Mouse (Mus musculus): ENCODE measurements at regions not wholly inside any gene's neighbourhood (a gene's known extent, or its start where the extent isn't known, plus 50 kb on each side); places are given as distances from the start of the nearest gene placed in this dataset.
A peak's percentile ranks its signal among the peaks of the same experiment; 100 is the strongest.

DNA sequence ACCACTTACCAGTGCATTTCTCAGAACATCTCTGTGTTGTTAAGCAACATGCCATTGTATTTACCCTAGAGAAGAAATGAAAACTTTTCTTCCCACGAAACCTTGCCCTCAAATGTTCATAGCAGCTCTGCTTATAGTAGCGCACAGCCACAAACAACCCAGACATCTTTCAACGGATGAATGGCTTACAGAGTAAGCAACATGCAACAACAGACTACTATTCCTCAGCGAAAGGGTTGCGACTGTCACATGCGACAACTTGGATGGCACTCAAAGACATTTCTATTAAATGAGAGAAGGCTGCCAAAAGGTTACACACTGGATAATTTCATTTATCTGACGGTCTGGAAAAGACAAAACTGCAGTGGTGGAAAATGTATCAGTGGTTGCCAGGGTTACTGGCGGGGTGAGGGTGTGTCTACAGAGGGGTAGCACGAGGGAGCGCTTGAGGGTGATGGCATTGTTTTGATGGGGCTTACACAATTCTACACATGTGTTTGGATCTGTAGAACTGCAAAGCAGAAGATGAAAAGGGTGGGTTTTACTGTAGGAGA, 101.0 kb upstream of the 1600014C23Rik start:
- 84% methylated on average over 10 of the region's 10 CpGs for WGBS
- Histone ChIP-seq H3K4me1 (peaks cover 15% of the 10 kb centered on the region), H3K4me2 (no peak overlapping the region), H3K27me3 (no peaks in the 10 kb centered on the region; the same call in 1 of the 2 replicates), H3K36me3 (no peaks in the 10 kb centered on the region), H3K4me3 (replicated peaks) (no peak overlapping the region), H3K9me3 (replicated peaks) (peaks cover 7% of the 10 kb centered on the region; the same call in 1 of the 2 replicates), H3K27ac (no peak overlapping the region), H3K9ac (no peak overlapping the region)
- no peak for ATAC-seq (replicated peaks; ENCODE audit: low FRiP score)

DNA sequence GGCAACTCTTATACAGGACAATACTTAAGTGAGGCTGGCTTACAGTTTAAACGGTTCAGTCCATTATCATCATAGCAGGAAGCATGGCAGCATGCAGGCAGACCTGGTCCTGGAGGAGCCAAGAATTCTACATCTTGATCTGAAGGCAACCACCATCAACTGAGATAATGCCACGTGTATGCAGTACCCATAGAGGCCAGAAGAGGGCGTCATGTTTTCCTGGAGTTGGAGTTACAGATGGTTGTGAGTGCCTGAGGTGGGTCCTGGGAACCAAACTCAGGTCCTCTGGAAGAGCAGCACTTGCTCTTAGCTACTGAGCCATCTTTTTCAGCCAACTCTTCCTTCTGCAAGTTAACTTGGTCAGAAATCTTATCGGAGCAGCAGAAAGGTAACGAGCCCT, 96.7 kb upstream of the 1600014C23Rik start:
- H3K4me1 ChIP-seq = peaks cover 8% of the 10 kb centered on the region
- no peak overlapping the region for H3K4me2 ChIP-seq
- no peaks in the 10 kb centered on the region for H3K36me3 ChIP-seq
- H3K9me3 ChIP-seq (replicated peaks) = peaks cover 7% of the 10 kb centered on the region; the same call in 1 of the 2 replicates
- no peak overlapping the region for H3K27ac ChIP-seq
- ATAC-seq (replicated peaks; ENCODE audit: low FRiP score) = no peak
- no peaks in the 10 kb centered on the region for H3K27me3 ChIP-seq
- H3K9ac ChIP-seq = no peak overlapping the region
- no peak overlapping the region for H3K4me3 ChIP-seq (replicated peaks)
- 87% methylated on average over 5 of the region's 5 CpGs for WGBS

DNA sequence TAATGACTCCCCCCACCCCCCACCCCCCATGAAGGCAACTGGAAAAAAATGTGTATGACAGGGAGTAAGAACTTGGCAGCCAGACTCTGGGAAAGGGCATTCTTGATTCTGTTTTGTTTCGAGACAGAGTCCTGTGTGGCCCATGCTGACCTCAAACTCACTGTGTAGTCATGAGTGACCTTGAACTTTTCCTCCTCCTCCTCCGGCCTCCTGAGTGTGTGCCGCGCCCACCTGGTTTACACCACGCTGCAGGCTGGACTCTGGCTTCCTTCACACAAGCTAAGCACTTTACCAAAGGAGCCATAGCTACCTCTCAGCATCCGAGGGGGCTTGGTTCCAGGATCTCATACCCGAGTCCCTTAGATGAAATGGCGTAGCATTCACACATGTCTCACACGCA, 95.9 kb upstream of the 1600014C23Rik start:
- ATAC-seq (replicated peaks; ENCODE audit: low FRiP score) = no peak
- H3K4me2 ChIP-seq = no peak overlapping the region
- no peak overlapping the region for H3K9ac ChIP-seq
- no peak overlapping the region for H3K4me3 ChIP-seq (replicated peaks)
- no peaks in the 10 kb centered on the region for H3K27me3 ChIP-seq
- peaks cover 10% of the 10 kb centered on the region for H3K4me1 ChIP-seq
- no peak overlapping the region for H3K27ac ChIP-seq
- H3K36me3 ChIP-seq = no peaks in the 10 kb centered on the region
- WGBS = 68% methylated on average over 9 of the region's 9 CpGs
- H3K9me3 ChIP-seq (replicated peaks) = peaks cover 7% of the 10 kb centered on the region; the same call in 1 of the 2 replicates

DNA sequence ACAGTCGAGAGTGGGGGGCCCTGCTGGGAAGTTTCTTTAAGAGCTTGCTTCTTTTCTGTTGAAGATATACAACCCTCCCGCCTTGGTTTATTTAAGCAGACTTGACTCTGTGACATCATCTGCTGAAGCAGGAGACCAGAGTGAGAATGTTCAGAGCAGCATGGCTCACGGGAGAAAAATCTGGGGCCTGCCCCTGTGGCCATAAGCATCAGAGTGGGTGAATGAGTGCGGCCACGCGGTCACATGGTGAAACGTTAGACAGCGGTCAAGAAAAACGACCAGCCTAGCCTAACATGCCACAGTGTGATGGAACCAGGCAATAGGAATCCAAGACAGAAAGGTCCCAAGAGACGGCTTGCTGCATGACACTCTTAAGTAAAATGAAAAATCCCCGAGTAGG, 95.2 kb upstream of the 1600014C23Rik start:
- no peak overlapping the region for H3K4me3 ChIP-seq (replicated peaks)
- no peak for ATAC-seq (replicated peaks; ENCODE audit: low FRiP score)
- WGBS = 62% methylated on average over 11 of the region's 11 CpGs

DNA sequence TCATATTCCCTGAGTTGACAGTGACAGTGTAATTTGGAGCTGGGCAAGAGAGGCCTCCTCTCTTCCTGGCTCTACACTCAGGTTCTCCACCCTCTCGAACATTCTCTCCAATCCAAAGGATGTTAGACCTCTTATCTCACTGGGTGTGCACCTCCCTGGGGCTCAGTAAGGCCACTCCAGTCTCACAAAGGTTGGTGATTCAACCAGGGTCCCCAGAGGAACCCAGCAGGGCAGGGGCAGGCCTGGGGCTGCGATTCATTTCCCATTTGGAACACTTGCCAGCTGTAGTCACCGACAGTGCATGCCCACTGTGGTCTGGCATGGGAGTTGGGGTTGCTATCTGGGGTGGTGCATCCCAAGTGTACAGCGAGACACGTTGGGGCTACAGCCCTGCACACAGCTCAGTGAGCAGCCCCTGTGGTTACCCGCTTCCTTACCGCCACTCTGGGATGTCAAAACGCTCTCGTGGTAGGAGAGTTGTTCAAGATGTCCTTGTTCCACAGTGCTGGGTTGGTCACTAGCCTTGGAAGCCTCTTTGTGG, 94.7 kb upstream of the 1600014C23Rik start:
- peaks cover 10% of the 10 kb centered on the region for H3K4me1 ChIP-seq
- H3K27ac ChIP-seq = no peak overlapping the region
- no peak for ATAC-seq (replicated peaks; ENCODE audit: low FRiP score)
- H3K36me3 ChIP-seq = no peaks in the 10 kb centered on the region
- H3K4me2 ChIP-seq = no peak overlapping the region
- no peak overlapping the region for H3K9ac ChIP-seq
- peaks cover 7% of the 10 kb centered on the region; the same call in 1 of the 2 replicates for H3K9me3 ChIP-seq (replicated peaks)
- H3K27me3 ChIP-seq = no peaks in the 10 kb centered on the region
- WGBS = 81% methylated on average over 9 of the region's 9 CpGs
- no peak overlapping the region for H3K4me3 ChIP-seq (replicated peaks)

More for the DNA sequence above, 95.2 kb upstream of the 1600014C23Rik start:
- Histone ChIP-seq H3K9me3 (replicated peaks) (peaks cover 7% of the 10 kb centered on the region; the same call in 1 of the 2 replicates), H3K4me1 (peaks cover 10% of the 10 kb centered on the region), H3K4me2 (no peak overlapping the region), H3K9ac (no peak overlapping the region), H3K36me3 (no peaks in the 10 kb centered on the region), H3K27ac (no peak overlapping the region), H3K27me3 (no peaks in the 10 kb centered on the region)

DNA sequence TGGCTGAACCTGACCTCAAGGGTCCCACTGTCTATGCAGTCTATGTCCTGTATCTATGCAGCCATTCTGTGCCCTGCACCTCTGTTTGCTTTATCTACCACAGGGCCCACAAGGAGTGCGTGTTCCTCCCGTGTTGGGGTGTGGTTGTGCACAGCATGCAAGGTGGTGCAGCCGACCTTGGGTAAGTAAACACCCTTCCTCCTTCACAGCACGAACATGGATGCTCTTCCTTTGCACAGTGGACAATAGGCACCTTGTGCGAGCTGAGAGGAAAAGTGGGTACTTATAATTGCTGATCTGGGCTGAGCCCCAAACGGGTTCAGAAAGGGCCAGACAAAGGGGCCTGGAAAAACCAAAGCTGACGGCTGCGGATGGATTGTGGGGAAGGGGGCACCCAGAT, 91.3 kb upstream of the 1600014C23Rik start:
- WGBS = 62% methylated on average over 8 of the region's 8 CpGs
- H3K4me3 ChIP-seq (replicated peaks) = no peak overlapping the region
- H3K4me1 ChIP-seq = peaks cover 16% of the 10 kb centered on the region
- no peaks in the 10 kb centered on the region for H3K27me3 ChIP-seq
- no peaks in the 10 kb centered on the region for H3K36me3 ChIP-seq
- ATAC-seq (replicated peaks; ENCODE audit: low FRiP score) = no peak
- no peak overlapping the region for H3K4me2 ChIP-seq
- 0 out of 2 replicates have a peak, but pooled peaks cover under 1% of the 10 kb centered on the region for H3K9me3 ChIP-seq (replicated peaks)
- no peak overlapping the region for H3K27ac ChIP-seq
- H3K9ac ChIP-seq = no peak overlapping the region

DNA sequence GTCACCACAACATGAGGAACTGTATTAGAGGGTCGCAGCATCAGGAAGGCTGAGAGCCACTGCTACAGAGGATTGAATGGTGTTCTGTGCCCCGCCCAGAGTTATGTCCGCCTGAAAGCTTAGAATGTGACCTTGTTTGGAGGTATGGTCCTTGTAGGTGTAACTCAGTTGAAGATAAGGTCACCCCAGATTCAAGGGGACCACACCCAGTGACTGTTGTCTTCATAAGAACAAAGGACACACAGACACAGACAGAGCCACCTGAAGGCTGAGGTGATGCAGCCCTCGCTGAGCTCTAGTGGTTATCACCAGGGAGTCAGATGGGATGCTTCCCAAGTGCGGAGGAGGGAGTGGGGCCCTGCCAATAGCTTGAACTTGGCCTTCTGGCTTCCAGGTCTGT, 89.9 kb upstream of the 1600014C23Rik start:
- Histone ChIP-seq H3K9ac (no peak overlapping the region), H3K27ac (no peak overlapping the region), H3K4me2 (no peak overlapping the region), H3K9me3 (replicated peaks) (no peaks in the 10 kb centered on the region), H3K4me3 (replicated peaks) (no peak overlapping the region), H3K36me3 (no peaks in the 10 kb centered on the region), H3K4me1 (peaks cover 16% of the 10 kb centered on the region), H3K27me3 (no peaks in the 10 kb centered on the region)
- WGBS = 79% methylated on average over 5 of the region's 5 CpGs
- no peak for ATAC-seq (replicated peaks; ENCODE audit: low FRiP score)

DNA sequence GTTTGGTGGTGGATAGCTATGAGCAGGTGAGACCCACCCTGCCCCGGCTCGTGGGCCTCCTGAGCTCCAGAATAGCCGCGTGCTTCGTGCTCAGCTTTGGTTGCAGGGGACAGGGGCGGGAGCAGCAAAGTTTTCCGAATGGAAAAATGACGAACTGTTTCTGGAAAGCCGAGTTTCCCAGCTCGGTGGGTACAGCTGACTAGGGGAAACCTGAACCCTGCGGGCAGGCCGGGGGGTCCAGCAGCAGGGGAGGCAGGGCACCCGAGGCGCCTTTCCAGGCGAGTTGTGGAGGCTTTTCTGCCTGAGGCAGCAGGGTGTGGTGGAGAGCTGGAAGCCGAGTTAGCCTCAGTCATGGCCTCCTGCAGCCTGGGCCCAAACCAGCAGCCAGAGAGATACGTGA, 88.8 kb upstream of the 1600014C23Rik start:
- Histone ChIP-seq H3K9ac (no peak overlapping the region), H3K36me3 (no peaks in the 10 kb centered on the region), H3K9me3 (replicated peaks) (no peaks in the 10 kb centered on the region), H3K4me1 (peaks cover 16% of the 10 kb centered on the region), H3K4me3 (replicated peaks) (no peak overlapping the region), H3K4me2 (no peak overlapping the region), H3K27me3 (no peaks in the 10 kb centered on the region), H3K27ac (no peak overlapping the region)
- 53% methylated on average over 17 of the region's 17 CpGs for WGBS
- ATAC-seq (replicated peaks; ENCODE audit: low FRiP score) = no peak

DNA sequence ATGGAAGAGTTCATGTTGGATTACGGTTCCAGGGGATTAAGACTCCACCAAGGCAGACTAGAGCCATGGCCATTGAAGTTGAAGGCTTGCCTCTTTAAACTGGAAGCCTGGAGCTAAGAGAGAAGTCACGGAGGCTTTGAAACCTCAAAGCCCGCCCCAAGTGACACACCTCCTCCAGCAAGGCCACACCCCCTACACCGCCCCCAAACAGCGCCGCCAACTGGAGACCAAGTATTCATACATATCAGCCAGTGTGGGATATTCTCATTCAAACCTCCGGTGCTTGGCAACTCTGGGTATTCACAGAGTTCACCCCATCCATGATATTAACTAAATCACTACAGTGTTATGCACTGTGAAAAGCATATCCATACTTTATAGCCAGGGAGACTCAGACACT, 87.7 kb upstream of the 1600014C23Rik start:
- no peaks in the 10 kb centered on the region for H3K36me3 ChIP-seq
- H3K27ac ChIP-seq = no peak overlapping the region
- ATAC-seq (replicated peaks; ENCODE audit: low FRiP score) = no peak
- no peaks in the 10 kb centered on the region for H3K9me3 ChIP-seq (replicated peaks)
- H3K27me3 ChIP-seq = no peaks in the 10 kb centered on the region
- no peak overlapping the region for H3K4me2 ChIP-seq
- H3K4me1 ChIP-seq = peaks cover 16% of the 10 kb centered on the region
- H3K9ac ChIP-seq = no peak overlapping the region
- H3K4me3 ChIP-seq (replicated peaks) = no peak overlapping the region
- WGBS = 85% methylated on average over 7 of the region's 7 CpGs

DNA sequence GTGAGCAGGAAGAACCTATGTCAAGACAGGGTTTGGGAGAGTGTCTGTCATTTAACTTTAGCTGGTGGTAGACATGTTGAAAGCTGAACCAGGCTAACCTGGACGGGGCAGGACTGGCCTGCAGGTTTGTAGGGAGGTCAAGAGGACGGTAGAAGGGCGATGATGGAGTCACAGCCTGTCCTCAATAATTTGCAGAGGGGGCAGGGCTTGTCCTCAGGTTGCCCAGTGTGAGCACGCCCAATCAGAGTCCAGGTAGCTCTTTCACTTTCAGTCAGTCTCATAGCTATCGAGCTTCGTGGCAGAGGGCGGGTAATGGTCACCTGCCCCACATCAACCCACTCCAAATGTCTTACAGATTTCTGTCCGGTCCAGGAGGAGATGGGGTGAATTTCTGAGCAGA, 85.5 kb upstream of the 1600014C23Rik start:
- 84% methylated on average over 8 of the region's 8 CpGs for WGBS
- no peak for ATAC-seq (replicated peaks; ENCODE audit: low FRiP score)

DNA sequence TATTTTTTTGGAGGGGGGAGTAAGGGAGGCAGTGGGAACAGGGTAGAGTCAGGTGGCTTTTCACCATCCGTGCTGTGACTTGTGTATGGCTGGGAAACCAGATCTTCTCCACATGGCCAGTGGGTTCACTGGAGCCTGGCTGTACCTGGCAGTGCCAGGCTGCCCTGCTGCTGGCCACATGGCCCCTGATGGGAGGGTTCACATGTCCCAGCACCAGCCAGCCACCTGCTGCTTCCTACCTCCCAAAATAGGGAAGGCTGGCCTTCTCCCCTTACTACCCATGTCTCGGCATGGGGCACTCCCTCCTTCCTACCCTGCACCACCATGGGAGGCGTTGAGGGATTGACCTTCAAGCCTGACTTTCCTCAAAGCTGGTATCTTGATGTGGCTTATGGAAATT, 82.9 kb upstream of the 1600014C23Rik start:
- Histone ChIP-seq H3K4me2 (no peak overlapping the region), H3K9ac (no peak overlapping the region), H3K36me3 (no peaks in the 10 kb centered on the region), H3K4me1 (peaks cover 23% of the 10 kb centered on the region), H3K4me3 (replicated peaks) (no peak overlapping the region), H3K9me3 (replicated peaks) (no peaks in the 10 kb centered on the region), H3K27me3 (no peaks in the 10 kb centered on the region), H3K27ac (no peak overlapping the region)
- WGBS = 78% methylated on average over 3 of the region's 3 CpGs
- ATAC-seq (replicated peaks; ENCODE audit: low FRiP score) = no peak

More for the DNA sequence above, 85.5 kb upstream of the 1600014C23Rik start:
- Histone ChIP-seq H3K27me3 (no peaks in the 10 kb centered on the region), H3K36me3 (no peaks in the 10 kb centered on the region), H3K27ac (no peak overlapping the region), H3K9ac (no peak overlapping the region), H3K4me3 (replicated peaks) (no peak overlapping the region), H3K4me1 (peaks cover 25% of the 10 kb centered on the region), H3K9me3 (replicated peaks) (no peaks in the 10 kb centered on the region), H3K4me2 (no peak overlapping the region)

DNA sequence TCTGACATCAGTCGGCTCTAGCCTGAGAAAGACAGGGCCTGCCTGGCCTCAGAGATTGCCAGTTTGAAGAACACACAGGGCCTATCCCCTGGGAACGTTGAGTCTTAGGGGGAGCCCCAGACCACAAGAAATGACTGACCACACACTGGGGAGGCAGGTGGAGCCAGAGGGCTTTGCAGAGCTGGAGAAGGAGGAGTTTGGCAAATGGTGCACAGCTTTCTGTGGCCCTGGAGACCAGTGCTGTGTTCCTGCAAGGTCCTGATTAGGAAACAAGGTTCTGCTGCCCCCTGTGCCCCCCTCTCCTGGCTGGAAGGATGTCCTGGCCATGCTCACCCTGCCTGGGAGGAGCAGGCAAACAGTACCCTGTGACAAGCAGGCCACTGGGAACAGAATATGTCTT, 82.2 kb upstream of the 1600014C23Rik start:
- no peak overlapping the region for H3K27ac ChIP-seq

DNA sequence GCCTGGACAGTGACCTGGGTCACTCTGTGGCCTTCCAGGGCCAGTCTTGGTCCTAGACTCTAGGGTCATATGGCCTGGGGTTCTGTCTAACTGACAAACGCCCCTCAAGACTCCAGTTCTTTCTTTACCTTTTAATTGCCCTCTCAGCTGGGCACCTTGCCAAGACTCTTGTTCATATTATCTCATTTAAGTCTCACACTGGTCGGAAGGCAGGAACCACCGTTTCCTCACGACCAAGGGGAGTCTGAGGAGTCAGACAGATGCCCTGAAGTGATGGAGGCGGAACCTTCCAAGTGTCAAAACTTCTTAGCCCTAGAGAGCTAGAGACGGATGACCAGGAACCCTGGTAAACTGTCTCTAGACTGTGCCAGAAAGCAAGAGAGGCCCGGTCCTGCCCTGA, 81.7 kb upstream of the 1600014C23Rik start:
- Histone ChIP-seq H3K36me3 (no peaks in the 10 kb centered on the region), H3K27ac (no peak overlapping the region), H3K9ac (no peak overlapping the region), H3K4me2 (no peak overlapping the region), H3K27me3 (no peaks in the 10 kb centered on the region), H3K4me3 (replicated peaks) (no peak overlapping the region), H3K4me1 (peaks cover 23% of the 10 kb centered on the region), H3K9me3 (replicated peaks) (no peaks in the 10 kb centered on the region)
- 46% methylated on average over 7 of the region's 7 CpGs for WGBS
- ATAC-seq (replicated peaks; ENCODE audit: low FRiP score) = no peak

More for the DNA sequence above, 82.2 kb upstream of the 1600014C23Rik start:
- H3K9me3 ChIP-seq (replicated peaks) = no peaks in the 10 kb centered on the region
- 0 out of 2 replicates have a peak, but pooled peaks have one; percentile 15 for ATAC-seq (replicated peaks; ENCODE audit: low FRiP score)
- no peak overlapping the region for H3K4me3 ChIP-seq (replicated peaks)
- no peak overlapping the region for H3K9ac ChIP-seq
- peaks cover 23% of the 10 kb centered on the region for H3K4me1 ChIP-seq
- whole genome bisulfite sequencing = 41% methylated on average over 2 of the region's 2 CpGs
- H3K27me3 ChIP-seq = no peaks in the 10 kb centered on the region
- H3K4me2 ChIP-seq = no peak overlapping the region
- H3K36me3 ChIP-seq = no peaks in the 10 kb centered on the region

All from kidney, embryonic 15.5 days (tissue).